Mouse (Mus musculus): ENCODE data around the gene Gng2. TPM values are rescaled to one million over a fixed set of nuclear protein-coding genes. Genes with fewer than 3 reads are reported as not detected.

The Gng2 gene
- total and polyA plus RNA-seq, 3 experiments, result 11.7 to 14.9 (median 13.0) TPM

DNA sequence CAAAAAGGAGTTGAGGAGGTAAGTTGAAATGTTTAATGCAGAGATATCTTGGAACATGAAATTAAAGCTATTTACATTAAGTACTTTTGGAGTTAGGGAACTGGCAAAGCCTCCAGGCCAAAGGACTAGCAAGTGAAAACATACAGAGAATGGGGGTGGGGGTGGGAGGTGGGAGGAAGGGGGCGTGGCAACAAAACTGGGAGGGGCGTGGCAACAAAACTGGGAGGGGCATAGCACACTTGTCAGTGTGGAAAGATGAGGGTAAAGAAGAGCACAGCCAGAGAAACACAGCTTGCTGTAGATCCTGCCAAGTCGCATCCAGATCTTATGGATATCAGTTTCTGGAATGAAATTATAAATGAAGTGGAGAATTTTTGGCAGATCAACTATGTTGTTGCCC, 30.0 kb upstream of the Gng2 start:
- Histone ChIP-seq H3K27ac (no peak overlapping the region), H3K9ac (ENCODE audit: low read depth, low read length) (no peak overlapping the region), H3K4me1 (ENCODE audit: control insufficient read depth, insufficient read depth, low read length) (peaks cover 1% of the 10 kb centered on the region; the same call in 1 of the 2 replicates), H3K4me3 (no peak overlapping the region), H3K36me3 (ENCODE audit: control insufficient read depth, insufficient read depth, low read length) (no peaks in the 10 kb centered on the region; the same call in 1 of the 2 replicates), H3K79me2 (replicated peaks; ENCODE audit: control insufficient read depth, insufficient read depth, low read length) (no peaks in the 10 kb centered on the region), H3K27me3 (ENCODE audit: control insufficient read depth, insufficient read depth, low read length) (no peaks in the 10 kb centered on the region)
- 70% methylated on average over 3 of the region's 3 CpGs for WGBS
- no peak for TF ChIP-seq CTCF (IDR thresholded peaks at IDR 0.05)
- no peak for TF ChIP-seq EP300 (IDR thresholded peaks at IDR 0.05; ENCODE audit: insufficient read depth, low read depth, low read length)
- TF ChIP-seq POLR2A (IDR thresholded peaks at IDR 0.05; ENCODE audit: insufficient read depth, low read depth, low read length), result no peak
- DNase-seq, result no peak
- intact Hi-C loops (cut with DNase I), result no loop called here

DNA sequence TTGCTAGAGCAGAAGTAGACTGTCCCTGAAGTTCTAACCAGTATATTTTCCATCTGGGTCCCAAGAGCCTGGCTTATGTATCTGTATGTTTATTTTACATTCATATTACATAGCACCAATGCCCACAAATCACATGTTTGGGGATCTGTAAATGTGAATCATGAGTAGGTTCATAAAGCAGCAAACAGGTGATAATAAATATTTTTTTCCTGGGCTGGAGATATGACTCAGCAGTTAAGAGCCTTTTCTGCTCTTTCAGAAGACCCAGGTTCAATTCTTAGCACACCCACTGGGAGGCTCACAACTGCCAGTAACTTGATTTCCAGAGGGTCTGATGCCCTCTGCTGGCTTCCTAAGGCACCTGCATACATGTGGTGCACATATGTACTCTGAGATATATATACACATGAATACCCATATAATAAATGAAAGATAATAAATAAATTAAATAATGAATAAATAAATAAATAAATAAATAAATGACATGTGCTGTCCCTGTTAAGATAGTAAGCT, 27.4 kb upstream of the Gng2 start:
- no peaks in the 10 kb centered on the region for H3K27me3 ChIP-seq (ENCODE audit: control insufficient read depth, insufficient read depth, low read length)
- no peak overlapping the region for H3K27ac ChIP-seq
- no peaks in the 10 kb centered on the region; the same call in 1 of the 2 replicates for H3K36me3 ChIP-seq (ENCODE audit: control insufficient read depth, insufficient read depth, low read length)
- no peak overlapping the region for H3K9ac ChIP-seq (ENCODE audit: low read depth, low read length)
- no peak overlapping the region for H3K4me3 ChIP-seq
- intact Hi-C loops (cut with DNase I), result no loop called here
- H3K4me1 ChIP-seq (ENCODE audit: control insufficient read depth, insufficient read depth, low read length), result peaks cover 1% of the 10 kb centered on the region; the same call in 1 of the 2 replicates
- TF ChIP-seq CTCF (IDR thresholded peaks at IDR 0.05), result 0 out of 2 replicates have a peak, but pooled peaks have one; percentile 15
- no peak for TF ChIP-seq POLR2A (IDR thresholded peaks at IDR 0.05; ENCODE audit: insufficient read depth, low read depth, low read length)
- no peak for TF ChIP-seq EP300 (IDR thresholded peaks at IDR 0.05; ENCODE audit: insufficient read depth, low read depth, low read length)
- no peaks in the 10 kb centered on the region for H3K79me2 ChIP-seq (replicated peaks; ENCODE audit: control insufficient read depth, insufficient read depth, low read length)
- no peak for DNase-seq

DNA sequence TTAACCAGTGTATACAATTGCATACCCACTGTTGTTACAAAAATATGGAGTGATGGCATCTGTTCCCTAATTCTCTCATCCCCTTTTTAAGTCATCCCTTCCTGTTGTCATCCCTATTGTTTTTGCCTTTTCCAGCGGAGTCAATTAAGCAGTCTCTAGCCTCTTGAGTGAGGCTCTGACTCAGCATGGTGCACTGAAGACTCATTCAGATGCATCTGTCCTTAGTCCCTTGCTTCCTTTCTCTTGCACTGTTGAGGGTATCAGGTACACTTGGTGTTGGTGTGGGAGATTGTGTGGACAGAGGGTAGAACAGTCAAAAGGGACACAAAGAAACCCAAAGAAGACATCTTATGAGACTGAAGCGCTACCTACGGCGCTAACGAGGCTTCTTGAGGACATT, 19.4 kb upstream of the Gng2 start:
- 86% methylated on average over 5 of the region's 5 CpGs for WGBS
- intact Hi-C loops (cut with DNase I), result no loop called here

DNA sequence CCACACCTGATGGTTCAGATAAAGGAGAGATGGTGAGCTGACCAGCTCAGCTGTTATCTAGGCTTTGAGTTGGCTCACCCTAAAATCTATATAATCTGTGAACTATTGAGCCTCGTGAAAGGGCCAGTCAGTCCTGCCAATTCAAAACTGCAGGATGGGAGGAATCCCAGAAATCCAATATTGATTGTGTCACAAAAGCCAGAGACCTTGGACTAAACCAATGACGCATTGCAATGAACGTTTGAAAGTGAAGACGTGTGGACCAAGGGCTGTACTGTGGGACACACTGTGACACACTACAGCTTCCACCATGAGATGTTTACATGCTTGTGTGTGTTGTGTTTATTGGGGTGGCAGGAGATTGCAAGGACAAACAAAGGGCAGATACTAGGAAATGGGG, 18.5 kb upstream of the Gng2 start:
- Histone ChIP-seq H3K79me2 (replicated peaks; ENCODE audit: control insufficient read depth, insufficient read depth, low read length) (no peaks in the 10 kb centered on the region), H3K9ac (ENCODE audit: low read depth, low read length) (no peak overlapping the region), H3K4me1 (ENCODE audit: control insufficient read depth, insufficient read depth, low read length) (no peaks in the 10 kb centered on the region), H3K4me3 (no peak overlapping the region), H3K27me3 (ENCODE audit: control insufficient read depth, insufficient read depth, low read length) (no peaks in the 10 kb centered on the region), H3K36me3 (ENCODE audit: control insufficient read depth, insufficient read depth, low read length) (no peaks in the 10 kb centered on the region), H3K27ac (no peak overlapping the region)
- no peak for DNase-seq
- 82% methylated on average over 4 of the region's 4 CpGs for WGBS
- no peak for TF ChIP-seq CTCF (IDR thresholded peaks at IDR 0.05)
- TF ChIP-seq EP300 (IDR thresholded peaks at IDR 0.05; ENCODE audit: insufficient read depth, low read depth, low read length), result no peak
- TF ChIP-seq POLR2A (IDR thresholded peaks at IDR 0.05; ENCODE audit: insufficient read depth, low read depth, low read length), result no peak
- intact Hi-C loops (cut with DNase I), result no loop called here

More for the DNA sequence above, 19.4 kb upstream of the Gng2 start:
- Histone ChIP-seq H3K4me1 (ENCODE audit: control insufficient read depth, insufficient read depth, low read length) (no peaks in the 10 kb centered on the region), H3K36me3 (ENCODE audit: control insufficient read depth, insufficient read depth, low read length) (no peaks in the 10 kb centered on the region), H3K79me2 (replicated peaks; ENCODE audit: control insufficient read depth, insufficient read depth, low read length) (no peaks in the 10 kb centered on the region), H3K4me3 (no peak overlapping the region), H3K9ac (ENCODE audit: low read depth, low read length) (no peak overlapping the region), H3K27ac (no peak overlapping the region), H3K27me3 (ENCODE audit: control insufficient read depth, insufficient read depth, low read length) (no peaks in the 10 kb centered on the region)
- no peak for DNase-seq
- no peak for TF ChIP-seq CTCF (IDR thresholded peaks at IDR 0.05)
- TF ChIP-seq EP300 (IDR thresholded peaks at IDR 0.05; ENCODE audit: insufficient read depth, low read depth, low read length), result no peak

DNA sequence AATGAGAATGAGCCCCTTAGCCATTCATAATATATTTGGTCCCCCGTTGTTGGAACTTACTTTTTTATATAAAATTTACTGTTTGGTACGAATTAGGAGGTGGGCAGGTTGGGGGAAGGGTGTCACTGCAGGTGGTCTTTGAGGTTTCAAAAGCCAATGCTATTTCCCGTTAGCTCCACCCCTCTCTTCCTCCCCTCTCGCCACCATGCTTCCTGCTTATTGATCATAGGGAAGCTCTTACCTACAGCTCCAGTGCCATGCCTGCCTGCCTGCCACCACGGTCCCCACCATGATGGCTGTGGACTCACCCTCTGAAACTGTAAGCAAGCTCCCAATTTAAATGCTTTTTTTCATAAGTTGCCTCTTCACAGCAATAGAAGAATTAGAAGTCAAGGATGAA, 16.6 kb upstream of the Gng2 start:
- Histone ChIP-seq H3K27ac (no peak overlapping the region), H3K4me1 (ENCODE audit: control insufficient read depth, insufficient read depth, low read length) (no peaks in the 10 kb centered on the region), H3K27me3 (ENCODE audit: control insufficient read depth, insufficient read depth, low read length) (no peaks in the 10 kb centered on the region), H3K4me3 (no peak overlapping the region), H3K36me3 (ENCODE audit: control insufficient read depth, insufficient read depth, low read length) (no peaks in the 10 kb centered on the region), H3K9ac (ENCODE audit: low read depth, low read length) (no peak overlapping the region), H3K79me2 (replicated peaks; ENCODE audit: control insufficient read depth, insufficient read depth, low read length) (no peaks in the 10 kb centered on the region)
- no peak for TF ChIP-seq EP300 (IDR thresholded peaks at IDR 0.05; ENCODE audit: insufficient read depth, low read depth, low read length)
- TF ChIP-seq CTCF (IDR thresholded peaks at IDR 0.05), result no peak
- TF ChIP-seq POLR2A (IDR thresholded peaks at IDR 0.05; ENCODE audit: insufficient read depth, low read depth, low read length), result no peak
- no peak for DNase-seq
- WGBS, result 63% methylated on average over 5 of the region's 5 CpGs
- intact Hi-C loops (cut with DNase I), result no loop called here

DNA sequence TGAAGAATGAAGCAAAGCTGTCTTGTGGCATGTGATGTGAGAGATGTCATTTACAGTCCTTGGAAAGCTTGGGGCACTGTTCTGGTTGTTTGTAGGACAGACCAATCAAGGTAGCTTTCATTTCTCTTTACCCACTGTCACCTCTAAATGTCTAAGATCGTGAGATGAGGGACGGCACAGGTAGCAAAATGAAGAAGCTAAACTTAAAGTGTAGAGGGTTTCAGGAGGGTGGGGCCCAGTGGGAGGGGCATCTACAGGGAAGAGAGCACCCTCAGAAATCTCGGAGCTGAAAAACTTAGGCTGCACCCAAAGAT, 16.1 kb upstream of the Gng2 start:
- Histone ChIP-seq H3K79me2 (replicated peaks; ENCODE audit: control insufficient read depth, insufficient read depth, low read length) (no peaks in the 10 kb centered on the region), H3K9ac (ENCODE audit: low read depth, low read length) (no peak overlapping the region), H3K4me1 (ENCODE audit: control insufficient read depth, insufficient read depth, low read length) (no peaks in the 10 kb centered on the region), H3K27ac (no peak overlapping the region), H3K4me3 (no peak overlapping the region), H3K27me3 (ENCODE audit: control insufficient read depth, insufficient read depth, low read length) (no peaks in the 10 kb centered on the region), H3K36me3 (ENCODE audit: control insufficient read depth, insufficient read depth, low read length) (no peaks in the 10 kb centered on the region)
- intact Hi-C loops (cut with DNase I), result no loop called here
- TF ChIP-seq POLR2A (IDR thresholded peaks at IDR 0.05; ENCODE audit: insufficient read depth, low read depth, low read length) (no peak), CTCF (IDR thresholded peaks at IDR 0.05) (no peak), EP300 (IDR thresholded peaks at IDR 0.05; ENCODE audit: insufficient read depth, low read depth, low read length) (no peak)
- WGBS, result 85% methylated on average over 3 of the region's 3 CpGs
- DNase-seq, result no peak
